Mouse (Mus musculus) brain, embryonic 14.5 days (tissue): ENCODE results near the gene Gpr153. TPM values are rescaled to one million over a fixed set of nuclear protein-coding genes. Genes with fewer than 3 reads are reported as not detected.
A peak's percentile ranks its signal among the peaks of the same experiment; 100 is the strongest.
"Not testable (repeated sequence)": the region's sequence is repeated elsewhere in the genome, so short reads cannot be mapped to it uniquely, and the experiment has no call there.

Experiments
- DNase-seq: peaks from one replicate; pipeline ENCODE4 v3.0.0-alpha.2; 2011; ENCODE audit warnings: low read depth
- CTCF ChIP-seq: fragments of 200-500 bp; IDR thresholded peaks from 2 replicates; pipeline ENCODE4 v1.5.1; 2012; ENCODE audit warnings: inconsistent platforms, mild to moderate bottlenecking, moderate library complexity, borderline replicate concordance; ENCODE audit not compliant: insufficient read depth, insufficient read length; ENCODE audit errors: extremely low read depth
- POLR2A ChIP-seq: fragments of 200-500 bp; IDR thresholded peaks from 2 replicates; pipeline ENCODE4 v1.6.1; 2012; ENCODE audit warnings: mild to moderate bottlenecking, inconsistent platforms, borderline replicate concordance; ENCODE audit not compliant: poor library complexity, insufficient read depth, insufficient read length, severe bottlenecking; ENCODE audit errors: extremely low read depth
- polyA plus RNA-seq: library from polyadenylated mRNA; depleted of rRNA; stranded (reverse); fragments of >200 nt; gene quantifications from 2 replicates; pipeline ENCODE4 v1.2.3, GENCODE M21; 2012; rRNA removed

Gpr153 gene
- polyA plus RNA-seq = 31.2 and 44.3 TPM in 2 replicates

DNA sequence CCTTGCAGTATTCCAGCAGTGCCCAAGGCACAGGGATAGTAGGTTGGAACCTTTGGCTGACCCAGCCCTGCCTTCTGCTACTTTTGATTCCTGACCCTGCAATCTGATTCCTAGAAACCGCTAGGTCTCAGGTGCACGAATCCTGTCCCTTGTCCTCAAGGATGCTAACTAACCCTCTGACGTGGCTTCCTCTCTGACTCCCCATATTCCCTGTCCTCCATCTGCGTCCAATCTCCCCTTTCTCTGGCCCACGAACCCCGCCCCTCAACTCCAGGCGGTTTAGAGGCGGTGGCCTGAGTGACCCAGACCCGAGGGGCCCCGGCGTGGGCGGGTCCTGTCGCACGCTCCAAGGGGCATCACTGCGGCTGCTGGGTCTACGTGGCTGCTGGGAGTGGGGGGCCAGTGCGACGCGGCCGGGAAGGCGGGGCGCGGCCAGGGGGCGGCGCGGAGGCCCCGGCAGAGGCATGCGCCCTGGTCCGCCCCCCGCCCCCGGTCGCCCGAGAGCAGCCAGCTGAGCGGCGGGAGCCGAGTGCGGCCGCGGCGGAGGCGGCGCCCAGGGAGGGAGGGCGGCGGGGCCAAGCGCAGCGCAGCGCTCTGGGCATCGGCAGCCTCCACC lies at the start of gene Gpr153:
TSS of gene Gpr153 (plus strand) at position 612 of the 616 bp plus-strand sequence.
- TF ChIP-seq POLR2A (no peak), CTCF (no peak)
- DNase-seq = peak; percentile 54

DNA sequence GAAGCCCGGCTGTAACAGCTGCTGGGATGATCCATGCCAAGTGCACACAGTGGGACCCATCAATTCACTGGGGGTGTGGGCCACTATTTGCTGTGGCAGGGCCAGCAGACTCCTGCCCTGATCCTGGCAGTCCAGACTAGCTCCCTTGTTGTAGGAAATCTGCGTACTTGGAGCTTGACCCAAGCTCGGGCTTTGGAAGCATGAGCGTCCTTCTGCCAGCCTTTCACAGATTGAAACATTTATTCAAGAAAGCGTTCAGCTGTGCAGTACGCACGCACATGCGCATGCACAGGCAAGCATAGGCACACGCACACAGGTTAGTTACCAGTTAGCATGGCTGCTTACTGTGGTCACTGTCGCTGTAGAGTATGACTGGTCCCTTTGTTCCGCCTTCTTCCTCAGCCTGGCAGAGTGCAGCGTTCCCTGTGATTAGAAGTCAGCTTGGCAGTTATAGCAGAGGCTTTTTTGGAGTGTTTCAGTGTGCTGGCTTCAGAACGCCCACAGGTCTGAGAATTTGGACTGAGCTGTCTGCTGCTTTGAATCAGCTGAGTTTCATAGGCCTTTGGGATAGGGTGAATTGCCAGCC lies 47.0 kb upstream of the Gpr153 start:
- no peak for TF ChIP-seq POLR2A
- no peak for TF ChIP-seq CTCF
- DNase-seq = peak; percentile 70

DNA sequence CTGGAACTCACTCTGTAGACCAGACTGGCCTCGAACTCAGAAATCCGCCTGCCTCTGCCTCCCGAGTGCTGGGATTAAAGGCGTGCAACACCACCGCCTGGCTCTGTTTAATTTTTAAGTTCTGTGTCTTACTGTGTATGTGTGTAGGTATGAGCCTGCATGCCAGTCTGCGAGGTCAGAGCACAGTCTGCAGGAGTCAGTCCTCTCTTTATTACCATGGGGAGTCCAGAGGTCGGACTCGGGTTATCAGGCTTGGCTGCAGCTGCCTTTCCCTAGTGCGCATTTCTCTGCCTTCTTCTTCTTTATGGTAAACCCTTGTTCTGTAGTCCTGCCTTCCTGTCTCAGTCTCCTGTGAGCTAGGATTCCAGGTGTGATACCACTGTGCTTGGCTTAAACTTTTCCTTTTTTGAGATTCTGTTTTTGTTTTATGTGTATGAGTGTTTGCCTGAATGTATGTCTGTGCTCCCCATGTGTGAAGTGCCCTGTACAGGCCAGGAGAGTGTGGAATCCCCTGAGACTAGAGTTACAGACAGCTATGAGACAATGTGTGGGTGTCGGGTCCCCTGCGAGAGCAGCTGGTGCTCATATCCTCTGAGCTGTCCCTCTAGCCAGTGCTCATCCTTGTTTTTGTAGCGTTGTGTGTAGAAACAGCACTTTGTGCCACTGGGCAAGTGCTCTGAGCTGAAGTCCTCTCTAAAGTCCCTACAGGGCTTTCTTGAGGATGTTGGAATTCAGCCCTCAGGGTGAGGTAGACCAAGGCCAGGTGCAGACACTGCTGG lies 46.1 kb upstream of the Gpr153 start:
- no peak for DNase-seq
- no peak for TF ChIP-seq CTCF
- no peak for TF ChIP-seq POLR2A

DNA sequence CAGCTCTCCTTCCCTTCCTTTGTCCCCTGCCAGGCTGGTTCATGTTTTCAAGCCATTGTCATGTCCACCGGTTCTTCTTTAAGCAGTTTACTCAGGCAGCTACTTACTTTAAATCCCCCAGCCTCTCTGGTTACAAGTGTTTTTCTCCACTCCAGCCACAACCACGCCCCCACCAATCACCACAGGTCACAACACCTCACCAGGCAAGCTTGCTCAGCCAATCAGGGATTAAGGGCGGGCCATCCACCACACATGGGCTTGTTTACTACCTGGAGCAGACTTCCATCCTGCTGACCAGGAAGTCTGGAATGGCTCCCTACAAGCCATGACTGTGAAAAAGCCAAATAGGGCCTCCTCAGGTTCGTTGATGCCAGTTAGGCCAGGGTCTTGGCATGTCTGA lies 43.7 kb upstream of the Gpr153 start:
- not testable (repeated sequence) for DNase-seq

DNA sequence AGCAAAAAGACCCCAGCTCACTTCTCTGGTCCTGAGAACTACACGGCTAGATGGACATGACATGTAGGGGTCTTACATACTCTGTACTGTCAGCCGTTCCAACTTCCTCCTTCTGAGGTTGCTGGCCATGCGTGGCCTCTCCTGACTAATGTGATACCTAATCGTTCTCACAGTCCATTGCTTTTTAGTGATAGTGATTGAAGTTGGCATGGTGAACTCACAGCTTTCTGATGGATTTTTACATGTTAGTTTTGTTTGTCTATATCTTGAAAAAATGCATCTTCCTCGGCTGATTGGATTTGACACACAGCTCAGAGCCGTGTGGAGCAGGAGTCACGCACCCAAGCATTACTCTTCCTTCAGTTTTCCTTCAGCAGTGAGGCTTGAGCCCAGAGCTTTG lies 42.7 kb upstream of the Gpr153 start:
- no peak for DNase-seq
- no peak for TF ChIP-seq CTCF
- no peak for TF ChIP-seq POLR2A

DNA sequence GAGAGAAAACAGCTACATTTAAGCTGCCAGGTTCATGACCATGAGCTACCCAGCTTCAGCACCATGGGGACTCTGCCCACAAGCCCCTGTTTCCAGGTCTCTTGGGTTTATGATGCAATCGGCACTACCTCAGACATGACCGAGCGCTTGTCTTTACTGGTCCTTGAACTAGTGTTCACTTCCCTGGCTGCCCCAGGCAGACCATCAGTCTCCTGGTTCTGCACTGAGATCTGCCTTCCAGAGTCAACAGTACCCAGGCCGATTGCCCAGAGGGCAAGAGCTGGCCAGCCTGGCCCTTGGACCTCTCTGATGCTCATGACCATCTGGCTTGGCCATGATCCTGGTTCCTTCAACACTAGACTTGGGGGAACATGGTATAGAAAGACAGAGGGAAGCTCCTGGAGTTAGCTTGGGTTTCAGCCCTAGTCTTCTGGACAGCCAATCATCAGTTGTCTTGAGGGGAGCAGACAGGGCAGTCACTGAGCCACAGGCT lies 41.6 kb upstream of the Gpr153 start:
- no peak for TF ChIP-seq CTCF
- no peak for TF ChIP-seq POLR2A

DNA sequence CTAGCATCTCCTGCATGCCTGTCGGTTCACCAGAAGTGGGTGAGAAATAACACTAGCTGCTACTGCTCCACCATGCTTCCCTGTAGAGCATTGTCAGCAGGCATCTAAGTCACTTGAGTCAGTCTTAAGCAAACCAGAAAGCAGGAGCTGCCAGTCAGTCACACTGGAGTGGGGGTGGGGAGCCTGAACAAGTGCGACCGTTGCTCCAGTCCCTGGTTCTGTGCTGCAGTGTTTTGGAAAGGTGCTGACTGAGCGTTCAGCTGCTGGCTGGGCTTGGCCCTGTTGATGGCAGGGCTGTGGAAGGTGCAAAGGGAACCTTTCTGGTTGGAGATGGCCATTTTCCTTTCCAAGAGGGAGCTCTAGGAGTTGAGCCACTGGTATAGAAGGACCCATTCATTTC lies 34.1 kb upstream of the Gpr153 start:
- no peak for DNase-seq
- TF ChIP-seq POLR2A (no peak), CTCF (no peak)

More for the DNA sequence above, 41.6 kb upstream of the Gpr153 start:
- no peak for DNase-seq

DNA sequence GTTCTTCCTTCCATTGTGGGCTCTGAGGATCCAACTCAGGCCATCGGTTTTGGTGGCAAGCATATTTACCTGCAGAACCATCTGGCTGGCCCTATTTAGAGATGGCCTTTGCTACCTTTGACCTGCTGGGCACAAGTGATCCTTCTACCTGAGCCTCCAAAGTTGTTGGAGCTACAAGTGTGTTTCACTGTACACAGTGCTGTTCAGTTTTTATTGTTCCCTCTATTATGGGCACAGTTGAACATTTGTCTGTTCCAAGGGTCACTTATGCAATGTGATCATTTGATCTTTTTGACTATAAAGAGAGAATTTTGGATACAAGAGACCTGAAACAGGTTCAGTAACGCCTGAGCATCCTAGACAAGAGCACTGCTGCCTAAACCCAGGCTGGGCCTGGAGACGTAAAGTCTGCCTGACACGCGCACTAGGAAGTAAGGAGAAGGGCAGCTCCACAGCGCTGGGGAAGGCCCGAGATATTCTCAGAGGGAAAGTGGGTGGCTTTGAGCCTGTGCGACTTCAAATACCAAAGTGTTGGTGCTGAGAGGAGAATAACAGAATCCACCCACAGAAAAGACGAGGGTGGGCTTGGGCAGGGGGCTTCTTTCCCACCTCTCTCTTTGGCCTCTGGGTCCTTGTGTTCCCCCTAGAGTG lies 30.7 kb upstream of the Gpr153 start:
- TF ChIP-seq POLR2A (no peak), CTCF (no peak)

DNA sequence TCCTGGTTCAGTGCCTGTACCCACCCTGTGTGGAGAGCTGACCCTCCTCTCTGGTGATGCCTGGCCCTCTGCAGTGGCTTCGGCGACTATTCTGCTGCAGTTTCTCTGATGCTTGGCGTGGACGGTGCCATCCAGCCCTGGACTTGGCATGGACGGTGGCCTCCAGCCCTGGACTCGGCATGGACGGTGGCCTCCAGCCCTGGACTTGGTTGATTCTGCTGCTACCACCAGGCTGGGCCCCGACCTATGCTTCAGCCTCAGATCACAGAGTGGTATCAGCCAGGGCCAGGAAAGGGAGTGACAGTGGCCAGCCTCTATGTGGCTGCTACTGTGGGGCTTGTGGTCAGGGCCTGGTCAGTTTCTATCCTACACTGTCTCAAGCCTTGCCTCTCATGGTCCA lies 30.1 kb upstream of the Gpr153 start:
- DNase-seq = no peak
- TF ChIP-seq CTCF = no peak
- no peak for TF ChIP-seq POLR2A

More for the DNA sequence above, 30.7 kb upstream of the Gpr153 start:
- no peak for DNase-seq

DNA sequence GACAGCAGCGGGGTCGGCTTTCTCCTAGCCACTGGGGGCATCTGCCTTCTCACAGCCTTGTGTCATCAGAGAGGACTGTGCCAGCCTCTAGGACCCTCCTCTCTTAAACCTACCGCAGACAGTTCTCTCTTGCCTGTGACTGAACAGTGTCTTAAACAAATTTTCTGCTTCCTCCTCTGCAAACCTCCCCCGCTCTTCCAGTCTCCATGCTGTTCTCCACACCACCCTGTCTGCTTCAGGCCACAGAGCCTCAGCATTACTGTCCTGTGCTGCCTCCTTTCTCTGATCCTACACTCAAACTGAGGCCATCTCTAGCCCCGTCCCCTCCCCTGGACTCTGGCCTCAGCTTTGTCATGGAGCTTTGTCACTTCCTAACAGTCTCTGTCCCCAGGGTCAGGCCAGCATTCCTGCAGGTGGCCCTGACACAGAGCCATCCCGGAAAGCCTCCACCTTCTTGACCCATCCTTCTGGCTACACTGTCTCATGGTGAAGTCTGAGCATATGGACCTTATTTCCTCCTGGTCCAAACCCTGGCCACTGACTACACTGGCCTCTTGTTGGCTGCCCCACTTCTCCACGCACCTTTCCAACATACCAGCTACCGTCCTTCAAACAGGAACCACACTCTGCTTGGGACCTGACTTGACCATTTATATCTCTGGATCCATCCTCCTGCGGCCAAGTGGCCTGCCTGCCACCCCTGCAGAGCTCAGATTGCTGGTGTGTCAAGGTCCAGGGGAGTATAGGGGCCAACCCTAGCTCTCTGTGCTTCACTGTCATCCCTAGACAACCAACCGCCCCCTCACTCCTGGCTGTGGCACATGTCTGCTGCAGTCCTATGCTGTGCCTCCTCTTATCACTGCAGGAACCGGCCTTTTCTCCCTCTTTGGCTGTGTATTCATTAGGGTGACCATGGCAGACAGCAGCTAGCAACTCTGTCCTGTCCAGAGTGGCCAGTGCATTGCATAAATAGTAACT lies 29.2 kb upstream of the Gpr153 start:
- TF ChIP-seq POLR2A (no peak), CTCF (no peak)
- DNase-seq = no peak

DNA sequence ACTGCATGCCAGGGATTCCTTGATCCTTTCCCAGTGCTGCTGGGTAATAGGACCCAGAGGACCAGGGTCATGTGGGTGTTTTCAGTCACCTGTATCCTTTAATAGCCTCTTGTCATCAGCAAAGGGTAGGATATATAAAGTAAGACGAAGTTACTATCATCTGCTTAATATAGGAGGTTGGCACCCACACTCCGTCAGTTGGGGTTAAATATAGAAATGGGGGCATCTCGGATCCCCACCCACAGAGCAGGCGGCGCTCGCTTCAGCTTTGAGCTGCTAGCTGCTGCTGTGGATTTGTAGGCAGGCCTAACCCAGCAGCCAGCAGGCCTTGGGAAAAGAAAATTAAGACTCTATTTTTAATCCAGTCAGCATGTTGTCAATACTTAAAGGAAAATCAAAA lies 28.0 kb upstream of the Gpr153 start:
- peak; percentile 14 for DNase-seq
- TF ChIP-seq CTCF (no peak), POLR2A (no peak)
